Mouse (Mus musculus): ENCODE results near the gene Emilin1.

Gene Emilin1

DNA sequence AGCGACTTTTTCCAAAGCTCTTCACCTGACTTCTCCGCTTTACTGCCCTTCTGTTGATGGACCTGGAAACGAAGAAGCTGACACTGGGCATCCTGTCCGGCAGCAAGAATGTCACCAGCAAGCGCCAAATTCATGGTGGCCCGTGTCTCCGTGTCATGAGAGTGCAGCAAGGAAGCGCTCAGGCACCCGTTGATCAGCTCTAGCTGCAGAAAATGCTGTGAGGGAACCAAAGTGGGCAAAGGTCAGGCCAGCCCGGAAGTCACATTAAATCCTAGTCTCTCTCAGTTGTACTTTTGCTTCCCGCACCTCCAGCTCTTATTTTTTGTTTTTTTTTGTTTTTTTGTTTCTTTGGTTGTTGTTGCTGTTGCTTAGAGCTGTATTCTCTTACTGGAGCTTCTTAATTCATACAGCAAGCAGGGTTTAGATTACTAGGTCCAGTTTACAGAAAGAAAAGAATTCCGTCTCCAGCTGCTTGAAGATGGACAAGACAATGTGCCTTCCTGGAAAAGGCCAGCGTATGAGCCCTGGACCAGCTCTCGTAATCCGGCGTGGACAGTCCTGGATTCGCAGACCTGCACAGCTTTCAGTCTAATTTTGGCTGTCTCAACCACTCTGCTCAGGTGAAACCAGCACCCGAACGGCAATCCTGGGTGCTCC, 46.1 kb downstream of the Emilin1 start:
- no peak for DNase-seq (ENCODE audit: low spot score in 2 of 2)

DNA sequence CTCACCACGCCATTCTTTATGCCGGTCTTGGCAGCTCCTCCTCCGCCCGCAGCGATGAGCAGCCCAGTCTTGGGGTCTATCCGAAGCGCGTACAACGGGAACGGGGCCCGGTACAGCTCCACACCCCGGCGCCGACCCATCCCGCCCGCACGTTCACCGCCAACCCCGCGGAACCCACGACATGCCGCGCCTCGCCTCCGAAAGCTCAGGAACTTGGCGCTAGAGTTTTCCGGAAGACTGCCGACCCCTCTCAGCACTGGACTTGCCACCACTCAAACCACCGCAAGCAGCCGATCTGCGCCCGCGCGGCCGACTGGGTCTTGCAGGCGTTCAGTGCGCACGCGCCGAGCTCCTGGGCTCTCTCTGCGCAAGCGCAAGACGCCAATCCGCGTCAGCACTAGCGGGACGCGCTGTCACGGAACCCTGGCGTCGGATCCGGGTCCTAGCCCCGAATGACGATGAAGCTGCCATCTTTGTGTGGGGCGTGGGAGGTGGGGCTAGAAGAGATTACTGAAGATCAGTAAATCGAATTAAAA, 46.8 kb downstream of the Emilin1 start, which contains the start of gene Preb:
Gene Preb, minus strand, starts transcription at position 396 of the 536 bp plus-strand sequence.
- peak; percentile 96 to 99 for DNase-seq (ENCODE audit: low spot score in 2 of 2)

DNA sequence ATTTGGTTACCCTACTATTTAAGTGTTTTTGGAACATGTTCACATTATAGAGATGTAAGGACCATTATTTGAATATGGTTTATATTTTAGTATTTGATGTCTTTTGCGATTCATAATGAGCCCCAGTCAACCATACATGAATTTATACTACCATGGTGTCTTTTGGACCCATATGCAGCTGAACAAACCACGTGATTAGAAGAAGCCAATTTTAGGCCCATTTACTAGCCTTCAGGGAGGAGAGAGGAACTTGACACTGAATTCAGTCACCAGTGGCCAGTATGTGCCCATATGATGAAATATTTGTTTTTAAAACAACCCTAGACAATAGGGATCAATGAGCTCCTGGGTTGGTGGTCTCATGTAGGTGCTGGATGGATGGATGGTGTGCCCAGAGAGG, 47.6 kb downstream of the Emilin1 start:
- DNase-seq (ENCODE audit: low spot score in 2 of 2), result no peak

DNA sequence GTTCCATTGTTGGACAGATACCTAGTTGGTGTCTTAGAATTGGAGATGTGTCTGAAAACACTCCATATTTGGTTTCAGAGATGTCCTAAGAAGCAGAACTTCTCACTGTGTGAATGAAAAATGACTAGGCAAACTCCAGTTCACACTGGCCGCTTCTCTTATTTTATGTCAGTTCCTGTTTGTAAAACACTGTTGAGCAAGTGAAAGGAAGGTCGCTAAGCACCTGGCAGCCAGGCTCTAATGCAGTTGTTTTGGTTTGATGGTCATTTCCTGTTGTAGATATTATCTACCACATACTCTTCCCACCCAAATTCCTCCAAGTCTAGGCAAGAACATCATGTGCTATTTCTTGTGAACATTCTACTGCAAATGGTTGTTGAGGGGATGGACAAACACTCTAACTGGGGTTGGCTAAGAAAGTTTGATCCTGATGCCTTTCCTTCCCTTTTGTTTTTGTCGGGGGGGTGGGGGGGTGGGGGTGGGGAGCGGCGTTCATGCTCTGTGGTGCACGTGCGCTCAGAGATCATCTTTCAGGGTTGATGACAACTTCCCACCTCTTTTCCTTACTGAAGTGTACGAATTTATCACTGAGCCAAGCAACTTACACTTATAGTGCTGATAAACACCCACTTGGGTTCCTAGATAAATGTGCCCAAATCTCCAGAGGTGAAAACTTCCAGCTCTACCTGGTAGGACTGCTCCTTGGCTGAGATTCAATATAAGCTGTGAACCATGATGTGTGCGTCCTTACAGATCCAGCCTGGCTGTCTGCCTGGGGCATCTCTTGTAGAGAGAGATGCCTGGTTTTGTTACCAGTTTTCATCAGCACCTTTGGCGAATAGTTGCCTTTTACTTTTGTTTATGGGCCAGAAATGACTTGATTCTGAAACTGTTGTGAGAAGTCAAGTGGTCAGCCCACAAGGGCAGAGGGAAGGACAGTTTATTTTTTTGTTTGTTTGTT, 48.6 kb downstream of the Emilin1 start:
- no peak for DNase-seq (ENCODE audit: low spot score in 2 of 2)

DNA sequence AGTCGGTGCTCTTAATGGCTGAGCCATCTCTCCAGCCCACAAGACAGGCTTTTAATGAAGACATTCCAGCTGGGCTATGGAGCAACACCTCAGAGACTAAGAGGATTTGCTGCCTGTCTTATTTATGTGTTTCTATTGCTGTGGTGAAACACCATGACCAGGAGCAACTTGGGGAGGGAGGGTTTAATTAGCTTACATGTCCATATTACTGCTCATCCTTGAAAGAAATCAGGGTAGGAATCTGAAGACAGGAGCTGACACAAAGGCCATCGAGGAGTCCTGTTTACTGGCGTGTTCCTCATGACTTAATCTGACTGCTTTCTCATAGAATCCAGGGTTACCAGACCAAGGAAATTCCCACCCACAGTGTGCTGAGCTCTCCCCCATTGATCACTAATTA, 50.7 kb downstream of the Emilin1 start:
- DNase-seq (ENCODE audit: low spot score in 2 of 2), result no peak

DNA sequence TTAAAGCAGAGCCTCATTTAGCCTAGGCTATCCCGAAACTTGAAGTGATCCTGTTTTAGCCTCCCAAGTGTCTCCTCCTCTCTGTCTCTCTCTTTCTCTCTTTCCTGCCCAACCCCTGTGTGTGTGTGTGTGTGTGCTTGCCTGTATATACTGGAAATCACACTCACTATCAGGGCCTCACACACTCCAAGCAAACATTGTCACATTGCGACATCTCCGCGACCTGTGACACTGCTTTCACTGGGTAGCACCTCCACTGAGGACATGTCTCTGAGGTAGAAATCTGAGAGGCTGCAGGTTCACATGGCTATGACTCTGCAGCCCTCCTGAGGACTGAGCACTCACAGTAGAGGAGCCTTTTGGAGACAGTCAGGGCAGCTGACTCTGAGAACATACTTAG, 53.0 kb downstream of the Emilin1 start:
- DNase-seq (ENCODE audit: low spot score in 2 of 2), result no peak

DNA sequence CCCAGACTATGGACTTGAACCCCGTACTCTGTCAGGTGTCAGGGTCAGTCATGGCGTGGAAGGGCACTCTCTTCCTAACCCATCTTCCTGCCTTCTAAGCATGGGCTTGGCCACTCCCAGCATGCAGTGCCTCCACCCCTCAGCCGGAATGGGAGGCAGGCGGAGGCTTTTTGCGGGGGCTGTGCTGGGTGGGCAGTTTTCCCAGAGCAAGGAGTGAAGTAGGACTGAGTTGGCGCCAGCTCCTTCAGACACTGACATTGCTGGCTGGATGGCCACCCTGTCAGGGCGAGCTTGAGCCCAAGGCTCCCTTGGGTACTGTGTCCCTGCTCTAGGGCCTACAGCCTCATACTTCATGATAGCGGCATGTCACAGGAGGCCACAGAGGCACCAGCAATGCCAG, 55.2 kb downstream of the Emilin1 start, which contains the start of gene Tcf23:
Gene Tcf23, plus strand, starts transcription at position 247 of the 400 bp plus-strand sequence.
- DNase-seq (ENCODE audit: low spot score in 2 of 2), result peak in 1 of 2 experiments; percentile 77

DNA sequence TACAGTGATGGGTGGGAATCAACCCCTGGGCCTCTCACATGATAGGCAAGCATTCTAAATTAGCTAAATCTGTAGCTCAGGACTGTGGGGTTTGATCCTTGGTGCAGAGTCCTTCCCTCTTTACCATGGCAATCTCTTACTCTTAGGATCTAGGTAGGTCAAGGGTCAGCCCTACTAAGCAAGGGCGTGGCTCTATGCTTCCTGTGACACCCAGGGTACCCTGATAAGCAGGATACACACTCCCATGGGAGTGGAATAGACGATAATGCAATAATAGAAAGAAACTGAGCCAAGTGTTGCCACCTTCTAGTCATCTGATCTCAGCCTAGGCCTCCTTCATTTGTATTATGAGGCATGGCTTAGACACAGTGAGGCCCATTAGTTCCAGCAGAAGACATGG, 56.2 kb downstream of the Emilin1 start:
- DNase-seq (ENCODE audit: low spot score in 2 of 2), result no peak

All from urinary bladder, postnatal 36 days (tissue).